Mouse (Mus musculus) urinary bladder, adult 18-20 months (tissue): ENCODE measurements around the gene Ahcyl1.

Experiments used
- DNase-seq, 2 experiments: peaks; one replicate each; pipeline ENCODE4 v3.0.0; 2022; ENCODE audit warnings: low spot score in 2 of 2, mixed read lengths in 2 of 2

The Ahcyl1 gene

DNA sequence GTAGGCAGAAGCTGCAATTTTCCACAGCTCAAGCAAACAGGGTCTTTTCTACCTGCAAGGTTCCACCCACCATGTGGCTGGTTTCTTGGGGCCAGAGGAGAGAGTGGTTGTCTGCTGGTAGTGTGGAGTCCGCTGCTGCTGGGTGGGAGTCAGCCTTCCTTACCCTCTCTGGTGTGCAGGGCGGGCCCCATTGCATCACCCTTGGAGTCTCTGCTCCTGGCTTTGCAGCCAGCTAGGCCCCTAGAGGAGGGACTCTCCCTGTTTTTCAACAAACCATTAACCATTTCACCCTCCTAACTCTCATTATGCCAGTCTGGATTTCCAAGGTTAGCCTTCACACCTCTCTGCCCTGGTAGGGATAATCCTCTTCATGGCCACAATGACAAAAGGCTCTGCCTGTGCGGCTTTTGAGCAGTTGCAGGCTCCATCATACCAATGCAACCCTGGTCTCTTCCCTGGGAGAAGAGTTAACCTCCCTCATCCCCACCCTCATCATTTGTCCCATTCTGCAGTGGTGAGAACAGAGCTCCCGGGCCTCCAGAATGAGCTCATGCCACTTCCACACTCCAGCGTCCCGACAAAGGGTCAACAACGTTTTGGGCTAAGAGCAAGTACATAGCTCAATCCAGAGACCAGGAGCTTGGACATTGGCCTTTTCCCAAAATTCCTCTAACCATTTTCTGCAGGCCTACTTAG is 7.5 kb upstream of the Ahcyl1 start:
- DNase-seq = peak in 1 of 2 experiments; percentile 52

GRCm38 (mm10) chr3:107701767-107702394 is 5.5 kb upstream of the Ahcyl1 start:
- no peak for DNase-seq

DNA sequence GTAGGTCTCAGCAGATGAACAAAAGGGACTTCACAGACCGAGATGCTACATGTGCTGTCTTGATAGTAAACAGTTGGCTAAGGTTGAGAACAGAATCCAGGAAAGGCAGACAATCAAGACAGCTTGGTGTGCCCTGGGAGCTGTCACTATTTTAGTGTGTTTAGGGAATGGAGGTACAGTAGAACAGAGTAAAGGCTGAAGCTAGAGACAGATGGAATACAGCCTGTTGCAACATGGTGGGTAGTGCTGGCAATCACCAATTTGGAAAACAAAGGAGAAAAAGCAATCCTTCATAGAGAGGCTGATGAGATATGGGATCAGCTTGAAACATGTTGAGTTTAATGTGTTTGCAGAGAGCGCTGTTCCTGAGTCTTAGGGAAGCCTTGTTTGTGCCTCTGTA is 4.3 kb upstream of the Ahcyl1 start:
- DNase-seq = no peak

DNA sequence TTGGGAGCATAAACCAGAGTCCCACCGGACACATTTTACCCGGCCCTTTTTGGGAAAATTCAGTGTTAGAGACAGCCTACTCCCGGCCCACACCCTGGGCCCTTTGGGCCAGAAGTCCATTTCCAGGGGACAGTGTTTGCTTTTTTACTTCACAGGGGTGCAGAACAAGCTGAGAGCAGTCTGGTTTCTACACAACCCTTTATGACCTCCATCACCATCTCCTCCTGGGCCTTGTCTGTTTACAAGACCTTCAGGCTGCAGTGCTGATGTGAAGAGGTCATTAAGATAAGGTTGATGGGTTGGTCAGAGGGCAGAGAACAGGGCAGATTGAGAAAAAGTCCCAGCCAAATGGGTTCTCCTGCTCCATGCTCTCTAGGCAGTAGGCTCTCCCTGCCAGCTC is 550 bp upstream of the Ahcyl1 start:
- no peak for DNase-seq

DNA sequence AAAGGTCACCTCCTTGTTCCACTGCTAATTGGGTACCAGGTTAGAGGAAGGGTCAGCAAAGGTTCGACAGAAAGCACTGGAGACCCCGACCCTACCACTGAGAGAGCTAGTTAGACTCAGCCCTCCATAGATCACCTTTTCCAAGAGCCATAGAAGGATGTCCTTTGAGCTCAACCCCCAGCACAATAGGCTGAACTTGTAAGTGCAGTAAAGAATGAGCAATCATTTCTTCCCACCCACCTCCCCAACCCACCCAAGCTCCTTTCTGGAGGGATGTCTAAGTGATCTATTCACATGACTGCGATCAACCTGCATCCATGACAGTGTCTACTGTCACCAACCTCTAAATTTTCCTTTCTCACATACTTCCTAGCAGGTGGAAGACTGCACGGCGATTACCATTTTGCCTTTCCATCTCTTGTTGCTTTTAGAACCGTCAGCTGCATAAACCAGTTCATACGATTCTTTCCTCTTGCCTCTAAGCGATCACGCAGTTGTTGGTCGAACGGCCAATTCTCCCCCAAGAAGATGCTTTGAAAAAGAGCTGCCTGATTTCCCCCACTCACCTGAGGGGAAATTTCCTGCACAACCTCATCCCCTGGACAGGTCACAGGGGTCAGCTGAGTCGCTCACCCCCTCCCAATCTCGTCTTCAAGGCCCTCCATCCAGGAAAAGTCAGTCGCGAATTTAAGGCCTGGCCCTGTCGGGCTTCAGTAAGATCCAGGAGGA is 977 bp downstream of the Ahcyl1 start:
- DNase-seq = no peak

DNA sequence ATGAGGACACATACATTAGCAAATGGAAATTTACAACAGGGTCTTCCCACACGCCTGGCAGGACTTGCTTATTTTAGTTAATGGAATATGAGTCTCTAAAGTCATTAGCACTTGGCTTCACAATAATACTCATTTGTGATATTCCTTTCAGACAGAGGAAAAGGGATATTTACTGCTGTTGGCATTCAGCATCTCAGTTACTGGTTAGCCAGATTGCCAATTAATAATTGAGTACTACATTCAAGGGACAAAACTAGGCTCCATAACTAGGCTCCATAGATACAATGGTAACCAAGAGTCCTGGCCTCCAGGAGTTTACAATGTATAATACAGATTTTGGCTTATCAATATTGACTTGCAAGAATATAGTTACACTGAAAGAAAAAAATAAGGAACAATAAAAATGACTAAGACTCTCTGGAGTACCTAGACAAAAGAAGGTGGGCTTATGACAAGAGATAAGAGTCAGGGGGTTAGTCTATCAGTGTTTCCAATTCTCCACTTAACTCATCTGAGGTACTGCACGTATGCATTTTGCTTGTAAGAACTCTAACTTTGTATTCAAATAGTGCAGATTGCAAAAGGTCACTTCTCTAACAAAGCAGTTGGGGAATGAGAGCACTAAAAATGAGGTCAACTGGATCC is 2.0 kb downstream of the Ahcyl1 start:
- no peak for DNase-seq

GRCm38 (mm10) chr3:107690366-107690765 is 6.0 kb downstream of the Ahcyl1 start:
- DNase-seq = no peak

- no peak for DNase-seq
Observed at GRCm38 (mm10) chr3:107689245-107689644, 7.1 kb downstream of the Ahcyl1 start.

DNA sequence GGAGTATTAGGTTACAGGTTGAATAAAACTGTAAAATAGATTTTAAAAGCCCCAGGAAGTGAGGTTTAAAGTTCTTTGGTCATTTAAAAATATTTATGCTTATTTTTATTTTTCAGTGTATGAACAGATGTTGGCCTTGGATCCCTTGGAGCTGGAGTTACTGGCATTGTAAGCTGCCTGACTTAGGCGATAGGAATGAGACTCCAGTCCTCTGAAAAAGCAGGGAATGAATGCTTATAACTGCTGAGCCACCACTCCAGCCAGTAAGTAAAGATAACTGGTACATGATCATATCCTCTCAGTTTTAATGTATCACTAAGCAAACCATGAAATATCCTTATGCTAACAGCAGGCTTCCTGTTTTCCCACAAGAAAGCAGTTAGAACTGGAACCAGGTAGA is 8.1 kb downstream of the Ahcyl1 start:
- DNase-seq = no peak

DNA sequence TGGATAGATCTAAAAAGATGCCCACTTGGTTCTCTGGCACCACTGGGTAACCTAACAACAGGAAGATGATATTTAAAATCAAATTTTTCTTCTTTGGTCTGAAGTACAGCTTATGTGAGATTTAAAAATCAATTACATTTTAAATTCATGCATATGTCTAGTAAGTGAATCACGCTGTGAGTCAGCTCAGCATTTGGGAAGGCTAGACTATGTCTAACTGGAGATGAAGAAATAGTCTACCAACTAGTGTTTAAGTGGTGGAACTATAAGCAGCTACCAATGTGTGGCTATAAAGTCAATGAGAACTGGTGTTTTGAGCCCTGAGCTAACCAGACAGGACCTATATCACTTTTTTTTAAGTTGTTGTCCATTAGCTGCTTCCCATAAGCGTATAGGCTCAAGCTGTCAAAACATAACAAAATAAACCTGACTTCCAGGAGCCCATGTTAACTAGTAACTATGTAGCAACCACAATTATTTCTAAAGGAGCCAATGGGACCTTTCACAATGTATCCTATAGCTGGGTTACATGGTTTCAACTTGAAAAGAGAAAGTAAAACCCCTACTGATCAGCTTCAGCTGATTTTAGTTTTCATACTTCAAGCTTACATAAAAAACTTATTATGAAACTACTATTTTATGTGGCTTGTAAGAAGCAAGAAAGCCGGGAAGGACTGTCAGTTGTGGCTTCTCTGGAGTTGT is 9.9 kb downstream of the Ahcyl1 start:
- no peak for DNase-seq

DNA sequence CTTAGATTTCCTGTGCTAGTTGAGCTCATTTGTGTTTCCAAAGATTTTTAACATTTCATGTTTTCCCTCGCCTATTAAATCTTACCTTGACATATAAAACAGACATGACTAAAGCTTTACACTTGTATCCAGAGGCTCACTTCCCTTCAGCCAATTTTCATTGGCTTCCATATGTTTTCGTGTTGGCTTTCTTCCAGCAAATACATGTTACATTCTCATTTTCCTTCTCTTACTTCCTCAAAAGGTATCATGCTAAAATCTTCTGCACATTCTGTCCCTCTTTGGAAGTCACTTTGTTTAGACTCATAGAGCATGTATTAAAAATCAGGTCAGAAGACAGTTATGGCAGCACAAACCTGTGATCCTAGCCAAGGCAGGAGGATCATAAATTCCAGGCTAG is 10.7 kb downstream of the Ahcyl1 start:
- no peak for DNase-seq

DNA sequence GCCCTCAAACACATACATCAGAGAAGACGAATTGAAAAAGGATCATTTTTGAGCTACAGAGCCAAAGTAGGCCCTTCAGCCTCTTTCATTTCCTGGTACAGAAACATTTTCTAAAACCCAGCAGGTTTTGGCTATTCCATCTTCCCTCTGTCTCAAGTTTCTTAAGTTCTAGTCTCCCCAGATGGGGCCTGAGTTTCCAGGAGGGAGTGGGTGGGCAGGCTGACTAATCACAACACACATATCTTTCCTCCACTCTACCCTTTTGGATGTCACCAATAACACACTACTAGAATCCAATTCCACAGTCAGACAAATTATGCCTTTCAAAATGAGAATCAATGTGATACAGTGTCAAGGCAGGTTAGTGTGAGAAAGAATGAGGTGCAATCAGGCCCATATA is 12.8 kb downstream of the Ahcyl1 start:
- DNase-seq = no peak

DNA sequence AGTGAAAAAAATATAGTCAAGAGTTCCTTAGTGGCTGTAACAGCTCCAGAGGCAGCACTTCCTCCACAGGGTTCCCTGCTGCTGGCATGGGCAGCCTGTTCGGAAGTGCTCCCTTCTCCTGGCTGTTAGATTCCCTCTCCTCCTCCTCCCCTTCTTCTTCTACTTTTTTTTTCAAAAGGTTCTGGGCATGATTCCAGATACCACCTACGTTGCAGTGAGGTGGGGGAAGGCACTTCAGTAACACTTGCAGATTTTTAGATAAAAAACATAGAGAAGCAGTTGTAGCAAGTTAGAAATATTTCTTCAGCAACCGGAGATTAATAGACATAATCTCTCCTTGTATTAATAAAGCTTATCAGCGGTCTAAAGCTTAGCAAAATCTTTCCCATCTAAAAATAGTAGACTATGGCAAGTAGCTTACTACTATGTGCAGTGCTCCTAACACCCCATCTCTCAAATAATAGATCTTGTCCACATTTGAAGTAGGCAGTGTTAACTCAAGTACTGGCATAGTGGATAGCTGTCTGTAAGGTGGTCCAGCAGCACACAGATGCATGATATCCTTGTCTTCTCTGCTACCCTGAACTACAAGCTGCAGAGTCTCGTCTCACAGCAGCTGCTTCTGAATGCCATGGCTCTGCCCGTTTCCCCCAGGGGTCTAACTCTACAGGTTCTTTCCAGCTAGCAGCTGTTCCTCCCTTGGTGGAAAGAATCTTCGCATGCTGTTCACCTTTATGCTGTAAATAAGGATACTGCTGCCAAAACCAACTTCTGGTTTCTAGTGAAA is 15.4 kb downstream of the Ahcyl1 start:
- no peak for DNase-seq

GRCm38 (mm10) chr3:107671509-107671908 is 24.9 kb downstream of the Ahcyl1 start:
- no peak for DNase-seq

DNA sequence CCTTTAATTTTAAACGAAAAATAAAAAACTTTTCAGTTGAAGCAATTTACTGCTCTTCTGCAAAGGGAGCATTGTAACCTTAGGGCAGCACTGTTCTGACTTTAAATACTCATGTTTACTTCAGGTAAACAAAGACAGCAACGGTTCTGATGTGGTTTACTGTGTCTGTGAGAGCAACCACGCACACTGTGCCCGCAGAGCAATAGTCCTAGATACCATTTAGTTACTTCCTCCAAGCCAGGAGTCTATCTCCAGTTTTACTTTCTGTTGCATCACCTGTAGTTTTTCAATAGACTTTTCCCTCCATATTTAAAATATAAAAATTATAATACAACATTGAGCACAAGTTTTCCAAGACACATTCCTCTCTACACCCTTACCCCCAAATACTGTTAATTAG is 25.9 kb downstream of the Ahcyl1 start:
- no peak for DNase-seq

DNA sequence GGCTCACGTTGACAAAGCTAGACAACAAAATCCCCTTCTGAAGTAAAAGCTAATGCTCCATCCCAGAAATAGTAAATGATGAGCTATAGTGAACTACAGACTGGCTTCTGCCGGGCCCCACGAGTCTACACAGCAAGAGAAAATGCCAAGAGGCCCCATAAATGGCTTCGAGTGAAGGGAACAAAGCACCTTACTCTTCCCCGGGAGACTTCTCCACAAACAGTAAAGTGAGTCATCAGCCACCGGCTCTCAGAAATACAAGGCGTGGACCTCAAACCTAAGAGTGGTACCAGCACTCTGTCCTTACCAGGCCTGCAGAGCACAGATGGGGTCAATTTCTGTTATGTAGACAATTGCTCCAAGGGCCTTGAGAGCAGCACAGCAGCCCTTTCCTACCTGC is 27.6 kb downstream of the Ahcyl1 start:
- no peak for DNase-seq

DNA sequence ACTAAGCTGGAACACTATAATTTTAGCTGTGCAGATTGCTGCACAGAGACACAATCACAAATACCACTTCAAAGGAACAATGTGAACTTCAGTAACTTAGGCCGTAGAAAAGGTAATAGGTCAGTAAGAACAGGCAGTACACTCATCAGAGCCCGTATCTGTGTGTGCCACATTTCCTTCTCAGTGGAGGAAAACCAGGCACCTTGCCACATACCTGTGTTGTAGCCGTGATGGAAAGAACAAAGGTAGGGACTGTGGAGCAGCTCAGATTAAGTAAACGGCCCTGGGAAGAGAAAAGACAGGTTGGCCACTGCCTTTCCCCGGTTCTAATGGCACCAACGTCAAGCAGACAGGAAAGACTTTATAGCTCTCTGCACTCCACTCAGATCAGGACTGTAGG is 28.9 kb downstream of the Ahcyl1 start:
- DNase-seq = no peak

DNA sequence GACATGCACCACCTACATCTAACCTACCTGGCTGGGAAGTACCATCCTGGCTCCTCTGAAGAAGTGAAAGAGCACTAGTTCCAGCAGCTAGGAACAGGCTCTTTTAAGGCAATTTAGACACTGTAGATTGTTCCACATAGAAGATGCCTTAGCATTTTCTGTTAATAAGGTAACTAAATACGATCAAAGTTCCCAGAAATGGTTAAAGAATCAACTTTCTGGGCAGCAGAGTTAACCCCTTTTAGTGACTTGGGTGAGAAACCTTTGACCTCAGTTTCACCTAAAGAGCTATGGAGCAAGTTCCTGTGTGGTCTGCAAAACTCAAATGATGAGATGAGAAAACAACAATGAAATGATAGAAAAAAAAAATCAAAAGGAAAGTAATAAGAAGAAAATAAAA is 31.7 kb downstream of the Ahcyl1 start:
- DNase-seq = no peak

DNA sequence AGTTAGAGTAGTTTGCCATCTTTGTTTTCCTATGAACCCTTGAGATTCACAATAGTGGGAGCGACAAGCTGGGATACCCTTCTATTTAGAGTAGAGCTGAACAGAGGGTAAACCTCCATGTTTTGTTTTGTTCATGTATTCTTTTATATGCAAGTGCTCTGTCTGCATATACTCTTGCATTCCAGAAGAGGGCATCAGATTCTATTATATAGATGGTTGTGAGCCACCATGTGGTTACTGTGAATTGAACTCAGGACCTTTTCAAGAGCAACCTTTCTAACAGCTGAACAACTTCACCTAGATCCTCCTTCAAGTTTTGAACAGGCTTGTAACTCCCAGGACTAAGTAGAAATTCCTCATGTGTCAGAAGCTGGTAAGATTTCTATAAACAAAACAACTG is 37.4 kb downstream of the Ahcyl1 start:
- DNase-seq = no peak

DNA sequence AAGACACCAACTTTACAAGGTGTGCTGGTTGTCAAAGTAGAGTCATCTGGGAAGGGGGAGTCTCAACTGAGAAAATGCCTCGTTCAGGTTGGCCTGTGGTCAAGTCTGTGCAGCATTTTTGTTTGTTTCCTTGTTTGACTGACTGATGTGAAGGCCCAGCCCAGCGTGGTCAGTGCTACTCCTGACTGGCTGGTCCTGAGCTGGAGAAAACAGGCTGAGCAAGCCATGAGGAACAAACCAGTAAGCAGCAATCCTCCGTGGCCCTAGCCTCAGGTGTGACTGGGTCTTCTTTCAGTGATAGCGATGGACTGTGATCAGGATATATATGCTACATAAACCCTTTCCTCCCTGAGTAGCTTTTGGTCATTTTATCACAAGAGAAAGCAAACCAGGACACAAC is 39.5 kb downstream of the Ahcyl1 start:
- peak; percentile 14 to 35 for DNase-seq

DNA sequence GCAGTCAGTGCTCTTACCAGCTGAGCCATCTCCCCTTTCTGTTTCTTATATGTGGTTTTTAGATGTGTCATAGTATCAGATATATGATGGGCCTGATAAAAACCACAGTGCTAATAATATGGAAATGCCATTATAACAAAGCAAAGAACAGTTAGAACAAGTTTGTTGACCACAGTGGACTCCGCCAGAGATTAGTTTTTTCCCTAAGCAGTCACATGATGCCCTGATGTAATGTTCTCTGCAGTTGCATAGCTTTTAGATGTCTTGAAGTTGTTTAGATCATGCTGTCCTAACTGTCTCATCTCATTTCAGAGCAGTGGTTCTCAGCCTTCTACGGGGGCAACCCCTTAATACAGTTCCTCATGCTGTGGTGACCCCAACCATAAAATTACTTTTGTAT is 40.2 kb downstream of the Ahcyl1 start:
- DNase-seq = no peak
